Mouse (Mus musculus) retina, embryonic 14.5 days (tissue): ENCODE measurements around the gene Me1.

Experiments used
- DNase-seq: peaks from one replicate; pipeline ENCODE4 v3.0.0-alpha.2; 2015; ENCODE audit warnings: low spot score

Me1 gene

GRCm38 (mm10) chr9:86708921-86709320 lies 13.2 kb upstream of the Me1 start:
- DNase-seq = no peak

GRCm38 (mm10) chr9:86707431-86707830 lies 11.7 kb upstream of the Me1 start:
- no peak for DNase-seq

GRCm38 (mm10) chr9:86701844-86702243 lies 6.1 kb upstream of the Me1 start:
- no peak for DNase-seq

DNA sequence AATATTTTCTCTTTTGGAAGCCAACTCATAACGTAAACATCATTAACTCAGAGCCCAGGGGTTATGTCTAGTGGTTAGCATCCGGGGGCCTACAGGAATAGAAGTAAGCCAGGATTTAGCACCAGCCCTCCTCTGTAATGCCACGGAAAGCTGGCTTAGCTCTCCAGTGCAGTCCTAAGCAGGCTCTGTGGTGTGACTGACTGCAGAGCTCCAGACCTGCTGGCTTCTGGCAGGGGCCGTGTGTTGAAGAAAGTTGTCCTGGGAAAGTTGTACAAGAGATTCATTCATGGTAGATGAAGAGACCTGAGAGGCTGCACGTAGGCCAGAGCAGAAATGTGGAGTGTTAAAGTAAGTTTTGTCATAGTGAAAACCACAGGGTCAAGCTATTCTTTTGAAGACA lies 5.5 kb upstream of the Me1 start:
- DNase-seq = no peak

- peak; percentile 36 for DNase-seq
Observed at GRCm38 (mm10) chr9:86695199-86695817, 445 bp downstream of the Me1 start.

GRCm38 (mm10) chr9:86694644-86695043 lies 1.1 kb downstream of the Me1 start:
- DNase-seq = no peak

- no peak for DNase-seq
Observed at GRCm38 (mm10) chr9:86693935-86694334, 1.8 kb downstream of the Me1 start.

GRCm38 (mm10) chr9:86692676-86693075 lies 3.1 kb downstream of the Me1 start:
- no peak for DNase-seq

GRCm38 (mm10) chr9:86692251-86692650 lies 3.5 kb downstream of the Me1 start:
- DNase-seq = no peak

GRCm38 (mm10) chr9:86691101-86691500 lies 4.7 kb downstream of the Me1 start:
- DNase-seq = no peak

- no peak for DNase-seq
Observed at GRCm38 (mm10) chr9:86683713-86684209, 12.0 kb downstream of the Me1 start.

DNA sequence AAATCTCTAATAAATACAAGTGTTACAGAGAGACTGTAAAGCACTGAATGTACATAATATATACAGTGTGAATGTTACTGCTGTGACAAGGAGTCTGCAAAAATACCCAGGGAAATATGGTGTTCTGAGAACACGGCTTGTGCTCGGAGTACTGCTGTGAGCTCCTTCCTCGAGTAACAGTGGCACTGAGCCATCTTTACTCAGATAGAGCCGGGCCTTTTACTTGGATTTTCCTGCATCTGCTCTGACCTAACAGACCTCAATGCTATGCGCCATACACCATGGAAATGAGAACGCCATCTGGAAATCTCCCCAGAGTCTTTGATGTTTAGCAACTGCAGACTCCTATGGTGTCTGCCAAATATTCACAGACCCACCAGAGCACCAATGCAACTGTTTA lies 12.9 kb downstream of the Me1 start:
- DNase-seq = no peak

- no peak for DNase-seq
Observed at GRCm38 (mm10) chr9:86682278-86682677, 13.5 kb downstream of the Me1 start.

DNA sequence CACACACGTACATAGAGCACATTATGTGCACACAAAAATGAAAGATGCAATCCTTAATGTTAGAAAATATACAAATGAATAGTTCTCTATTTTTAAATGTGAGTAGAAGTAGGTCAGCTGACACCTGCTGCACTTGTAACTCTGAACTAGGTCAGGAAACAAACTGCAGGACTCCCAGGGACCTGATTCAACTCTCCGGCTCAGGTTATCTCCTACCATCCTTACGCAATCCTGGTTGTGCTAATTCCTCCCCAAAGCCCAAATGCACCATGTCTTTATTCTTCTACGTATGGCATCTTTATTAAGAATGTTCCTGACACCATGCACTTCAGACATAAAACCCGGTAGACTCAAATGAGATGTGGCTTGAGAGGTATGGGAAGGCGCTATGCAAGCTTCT lies 15.3 kb downstream of the Me1 start:
- DNase-seq = no peak

GRCm38 (mm10) chr9:86679843-86680417 lies 15.8 kb downstream of the Me1 start:
- no peak for DNase-seq

DNA sequence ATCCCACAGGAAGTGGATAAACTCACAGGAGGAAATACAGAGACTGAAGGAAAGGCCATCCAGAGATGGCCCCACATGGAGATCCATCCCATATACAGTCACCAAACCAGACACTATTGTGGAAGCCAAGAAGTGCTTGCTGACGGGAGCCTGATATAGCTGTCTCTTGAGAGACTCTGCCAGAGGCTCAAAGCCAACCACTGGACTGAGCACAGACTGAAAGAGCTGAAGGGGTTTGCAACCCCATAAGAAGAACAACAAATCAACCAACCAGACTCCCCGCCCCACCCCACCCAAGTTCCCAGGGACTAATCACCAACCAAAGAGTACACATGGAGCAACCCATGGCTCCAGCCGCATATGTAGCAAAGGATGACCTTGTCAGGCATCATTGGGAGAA lies 19.5 kb downstream of the Me1 start:
- no peak for DNase-seq

DNA sequence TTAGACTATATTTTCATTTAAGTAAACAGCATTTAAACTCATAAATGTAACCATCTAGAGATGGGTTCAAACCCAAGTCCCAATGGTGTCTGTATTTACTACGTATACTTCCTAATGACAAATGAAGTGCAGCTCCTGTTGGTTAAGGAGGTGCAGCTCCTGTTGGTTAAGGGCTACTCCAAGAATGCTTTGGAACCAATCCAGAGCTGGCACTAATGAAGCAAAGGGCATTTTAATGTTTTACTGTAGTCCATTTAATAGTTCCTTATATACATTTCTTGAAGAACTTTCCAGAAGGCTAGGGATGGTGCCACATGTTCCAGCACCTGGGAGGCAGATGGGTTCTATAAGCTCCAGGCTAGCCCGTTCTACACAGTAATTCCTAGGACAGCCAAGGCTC lies 20.3 kb downstream of the Me1 start:
- no peak for DNase-seq

- no peak for DNase-seq
Observed at GRCm38 (mm10) chr9:86672907-86673472, 22.8 kb downstream of the Me1 start.

GRCm38 (mm10) chr9:86668590-86669252 lies 27.0 kb downstream of the Me1 start:
- DNase-seq = peak; percentile 51

DNA sequence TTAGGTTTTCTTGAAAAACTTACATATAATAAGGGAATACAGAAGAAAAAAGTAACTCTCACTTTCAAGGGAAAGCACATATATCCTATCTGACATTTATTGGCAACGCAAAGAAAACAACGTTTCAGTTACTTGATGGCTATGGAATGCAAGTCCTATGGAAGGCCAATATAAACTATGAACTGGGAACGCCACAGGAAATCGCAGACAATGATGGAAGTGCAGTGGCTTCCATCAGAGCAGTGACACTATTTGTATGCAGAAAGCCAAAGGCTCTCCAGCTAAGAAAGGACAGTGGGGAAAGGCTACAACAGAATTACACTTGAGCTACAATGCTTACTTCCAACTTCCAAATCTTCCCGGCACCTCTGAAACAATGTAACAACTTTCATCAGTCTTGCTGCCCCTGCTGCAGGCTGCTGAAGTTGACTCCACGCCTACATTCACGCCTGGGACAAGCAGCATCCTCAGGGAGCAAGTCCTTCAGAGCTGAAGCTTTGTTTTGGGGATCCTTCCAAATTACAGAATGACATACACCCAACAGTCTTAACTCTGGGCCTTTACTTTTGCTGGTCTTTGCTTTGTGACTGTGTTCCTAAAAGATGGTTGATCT lies 28.5 kb downstream of the Me1 start:
- no peak for DNase-seq

- no peak for DNase-seq
Observed at GRCm38 (mm10) chr9:86661679-86662078, 34.1 kb downstream of the Me1 start.

DNA sequence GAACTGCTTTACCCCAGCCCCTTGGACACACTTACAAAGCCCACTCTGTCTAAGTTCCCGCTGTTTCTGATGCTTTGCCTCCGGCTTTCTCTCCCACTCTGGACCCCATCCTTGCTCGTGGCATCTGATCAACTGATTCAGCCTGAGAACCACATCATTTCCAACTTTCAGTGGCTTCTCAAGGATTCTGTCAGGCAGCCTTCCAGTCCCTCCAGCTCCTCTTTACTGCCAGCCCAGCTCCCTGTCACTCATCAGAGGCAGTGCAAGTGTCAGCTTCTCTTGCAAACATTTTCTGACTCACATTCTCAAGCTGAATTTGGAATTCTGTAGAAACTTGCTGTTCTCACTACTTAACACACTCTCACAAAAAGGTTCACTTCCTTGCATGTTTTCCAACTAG lies 34.5 kb downstream of the Me1 start:
- DNase-seq = no peak

DNA sequence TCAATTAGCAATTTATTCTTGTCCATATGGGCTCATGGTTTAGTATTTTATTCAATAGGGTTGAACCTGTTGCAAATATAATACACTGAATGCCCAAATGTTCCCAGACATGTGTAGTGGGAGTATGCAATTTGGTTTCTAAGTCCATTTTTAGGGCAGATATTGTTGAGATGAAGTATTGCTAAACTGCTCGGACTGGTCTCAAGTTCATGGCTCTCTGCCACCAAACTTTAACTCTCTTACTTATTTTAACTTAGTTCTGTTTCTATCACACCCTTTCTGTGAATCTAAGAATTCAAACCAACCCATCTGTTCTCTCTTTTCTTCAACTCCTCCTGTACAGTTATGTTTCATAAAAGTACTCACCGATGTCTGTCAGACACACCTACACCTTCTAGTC lies 35.4 kb downstream of the Me1 start:
- DNase-seq = no peak
